Comparison of ENCODE assay signal across 31 mouse cellular contexts in the genomic region with DNA sequence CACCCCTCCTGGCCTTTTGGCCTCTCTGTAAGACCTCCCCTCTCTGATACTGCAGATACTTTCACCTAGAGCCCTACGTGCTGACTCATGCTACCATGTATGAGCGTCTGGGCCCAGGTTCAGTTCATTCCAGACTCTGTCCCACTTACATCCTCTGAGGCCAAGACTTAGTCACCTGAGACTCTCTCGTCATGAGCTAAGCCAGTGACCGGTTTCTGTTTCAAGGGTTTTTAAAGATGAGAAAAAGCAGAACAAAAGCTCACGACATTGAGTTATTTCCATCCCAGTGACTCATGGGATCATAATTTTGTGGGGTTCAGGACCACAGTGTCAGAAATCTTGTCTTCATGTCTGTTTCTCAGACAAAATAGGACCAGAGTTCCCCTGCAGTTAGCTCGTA. TPM values are rescaled to one million over a fixed set of nuclear protein-coding genes. Genes with fewer than 3 reads are reported as not detected.
"Had no signal": no experiment of that assay in that cellular context is flagged by ENCODE, and none has a peak within 500 bp of the region (broad histone marks: within the 10 kb centered on the region; RNA-seq: fewer than 3 reads in every experiment).

No protein-coding gene starts in this region.

RNA-seq across cellular contexts. Expression of a gene that starts 4.7 kb away (rescaled TPM):
- total RNA-seq: gastrocnemius, postnatal 10 days; gastrocnemius, postnatal 25 days; gastrocnemius, postnatal 4 days; heart, adult 2 months; heart, postnatal 14 days; heart, postnatal 36 days; hematopoietic stem cell, adult 5-6 weeks; hindbrain, postnatal 0 days had no signal
- polyA plus RNA-seq: heart, embryonic 15.5 days; hindbrain, embryonic 11.5 days; hindbrain, embryonic 13.5 days; hindbrain, embryonic 15.5 days; intestine, embryonic 14.5 days; intestine, embryonic 16.5 days; kidney, embryonic 14.5 days; kidney, embryonic 16.5 days; limb, embryonic 10.5 days; limb, embryonic 12.5 days; limb, embryonic 14.5 days; liver, embryonic 11.5 days; liver, embryonic 13.5 days; liver, embryonic 15.5 days had no signal

RNA-seq across cellular contexts. Expression of a gene that starts 32.7 kb away (rescaled TPM):
- total RNA-seq: gastrocnemius, postnatal 10 days; gastrocnemius, postnatal 25 days; gastrocnemius, postnatal 4 days; heart, adult 2 months; heart, postnatal 14 days; heart, postnatal 36 days; hematopoietic stem cell, adult 5-6 weeks; hindbrain, postnatal 0 days; layer of hippocampus, adult 2 months; layer of hippocampus, postnatal 10 days; layer of hippocampus, postnatal 25 days; left cerebral cortex, adult 2 months; left cerebral cortex, postnatal 14 days; left cerebral cortex, postnatal 36 days had no signal
- polyA plus RNA-seq: heart, embryonic 11.5 days; heart, embryonic 13.5 days; heart, embryonic 15.5 days; heart, postnatal 0 days; hindbrain, embryonic 11.5 days; hindbrain, embryonic 13.5 days; hindbrain, embryonic 15.5 days; hindbrain, postnatal 0 days; intestine, embryonic 14.5 days; intestine, embryonic 16.5 days; kidney, embryonic 14.5 days; kidney, embryonic 16.5 days; limb, embryonic 10.5 days; limb, embryonic 12.5 days; limb, embryonic 14.5 days; liver, embryonic 11.5 days; liver, embryonic 13.5 days had no signal

RNA-seq across cellular contexts. Expression of a gene that starts 52.0 kb away (rescaled TPM):
- total RNA-seq: gastrocnemius, postnatal 10 days; gastrocnemius, postnatal 25 days; gastrocnemius, postnatal 4 days; heart, adult 2 months; heart, postnatal 14 days; heart, postnatal 36 days; hematopoietic stem cell, adult 5-6 weeks; hindbrain, postnatal 0 days; layer of hippocampus, adult 2 months; layer of hippocampus, postnatal 10 days; layer of hippocampus, postnatal 25 days; left cerebral cortex, adult 2 months; left cerebral cortex, postnatal 14 days; left cerebral cortex, postnatal 36 days had no signal
- polyA plus RNA-seq: heart, adult 2 months; heart, embryonic 11.5 days; heart, embryonic 13.5 days; heart, embryonic 15.5 days; heart, postnatal 0 days; hindbrain, embryonic 11.5 days; hindbrain, embryonic 13.5 days; hindbrain, embryonic 15.5 days; hindbrain, postnatal 0 days; intestine, embryonic 14.5 days; intestine, embryonic 16.5 days; kidney, embryonic 14.5 days; kidney, embryonic 16.5 days; limb, embryonic 10.5 days; limb, embryonic 12.5 days; limb, embryonic 14.5 days; liver, embryonic 11.5 days; liver, embryonic 13.5 days; liver, embryonic 15.5 days had no signal
